Mouse (Mus musculus): ENCODE results near the gene 1700011L22Rik. TPM values are rescaled to one million over a fixed set of nuclear protein-coding genes. Genes with fewer than 3 reads are reported as not detected.

1700011L22Rik gene
- not detected in 2 replicates for polyA plus RNA-seq (2014; fragmentation: Nextera tagmentation; extraction: Ambion mirVana)

GRCm38 (mm10) chr8:79248470-79248869 is at the start of gene 1700011L22Rik:
1700011L22Rik (minus strand) TSS chr8:79248570.
- H3K4me1 ChIP-seq (ENCODE audit: control insufficient read depth, insufficient read depth, low read length): no peaks in the 10 kb centered on the region
- H3K36me3 ChIP-seq (ENCODE audit: control insufficient read depth, insufficient read depth, low read length): no peaks in the 10 kb centered on the region
- H3K9me3 ChIP-seq (ENCODE audit: control insufficient read depth, low read length): no peaks in the 10 kb centered on the region
- no peaks in the 10 kb centered on the region for H3K27me3 ChIP-seq (ENCODE audit: control insufficient read depth, insufficient read depth, low read length)
- H3K27ac ChIP-seq (ENCODE audit: low read depth, low read length): no peak within 1 kb of the TSS
- WGBS: 52% methylated on average over 6 of the region's 6 CpGs
- no peak within 1 kb of the TSS for H3K9ac ChIP-seq (replicated peaks; ENCODE audit: low read depth, low read length)
- H3K4me2 ChIP-seq (ENCODE audit: low read depth, low read length): no peak within 1 kb of the TSS
- no peak within 1 kb of the TSS for H3K4me3 ChIP-seq (ENCODE audit: low read depth, low read length)
- no peak for ATAC-seq (ENCODE audit: low read depth)

GRCm38 (mm10) chr8:79297763-79298162 is 49.4 kb upstream of the 1700011L22Rik start:
- H3K4me3 ChIP-seq (ENCODE audit: low read depth, low read length): no peak overlapping the region
- H3K4me1 ChIP-seq (ENCODE audit: control insufficient read depth, insufficient read depth, low read length): peaks cover 11% of the 10 kb centered on the region
- 30% methylated on average over 3 of the region's 3 CpGs for WGBS
- no peaks in the 10 kb centered on the region for H3K27me3 ChIP-seq (ENCODE audit: control insufficient read depth, insufficient read depth, low read length)
- H3K36me3 ChIP-seq (ENCODE audit: control insufficient read depth, insufficient read depth, low read length): no peaks in the 10 kb centered on the region
- no peak for ATAC-seq (ENCODE audit: low read depth)
- no peaks in the 10 kb centered on the region for H3K9me3 ChIP-seq (ENCODE audit: control insufficient read depth, low read length)
- H3K4me2 ChIP-seq (ENCODE audit: low read depth, low read length): no peak overlapping the region
- H3K27ac ChIP-seq (ENCODE audit: low read depth, low read length): no peak overlapping the region
- no peak overlapping the region for H3K9ac ChIP-seq (replicated peaks; ENCODE audit: low read depth, low read length)

- Histone ChIP-seq H3K4me3 (ENCODE audit: low read depth, low read length) (peak overlapping the region; percentile 62), H3K27me3 (ENCODE audit: control insufficient read depth, insufficient read depth, low read length) (no peaks in the 10 kb centered on the region), H3K36me3 (ENCODE audit: control insufficient read depth, insufficient read depth, low read length) (no peaks in the 10 kb centered on the region), H3K9me3 (ENCODE audit: control insufficient read depth, low read length) (no peaks in the 10 kb centered on the region), H3K4me2 (ENCODE audit: low read depth, low read length) (peak overlapping the region; percentile 89), H3K9ac (replicated peaks; ENCODE audit: low read depth, low read length) (peak overlapping the region; percentile 73), H3K4me1 (ENCODE audit: control insufficient read depth, insufficient read depth, low read length) (peaks cover 13% of the 10 kb centered on the region), H3K27ac (ENCODE audit: low read depth, low read length) (peak overlapping the region; percentile 92; the same call in 1 of the 2 replicates)
- WGBS: 16% methylated on average over 18 of the region's 18 CpGs
- peak; percentile 42; the same call in 1 of the 2 replicates for ATAC-seq (ENCODE audit: low read depth)
These were observed 47.1 kb upstream of the 1700011L22Rik start for GRCm38 (mm10) chr8:79295276-79296105.

GRCm38 (mm10) chr8:79294610-79295275 is 46.4 kb upstream of the 1700011L22Rik start, which contains the start of gene Mmaa:
Mmaa (minus strand) TSS chr8:79294937.
- WGBS: under 1% methylated on average over 63 of the region's 74 CpGs
- Histone ChIP-seq H3K27ac (ENCODE audit: low read depth, low read length) (peak within 1 kb of the TSS; percentile 92), H3K27me3 (ENCODE audit: control insufficient read depth, insufficient read depth, low read length) (no peaks in the 10 kb centered on the region), H3K4me3 (ENCODE audit: low read depth, low read length) (peak within 1 kb of the TSS; percentile 62), H3K4me2 (ENCODE audit: low read depth, low read length) (peak within 1 kb of the TSS; percentile 89), H3K4me1 (ENCODE audit: control insufficient read depth, insufficient read depth, low read length) (peaks cover 13% of the 10 kb centered on the region), H3K9ac (replicated peaks; ENCODE audit: low read depth, low read length) (peak within 1 kb of the TSS; percentile 73), H3K36me3 (ENCODE audit: control insufficient read depth, insufficient read depth, low read length) (no peaks in the 10 kb centered on the region), H3K9me3 (ENCODE audit: control insufficient read depth, low read length) (no peaks in the 10 kb centered on the region)
- peak; percentile 98 for ATAC-seq (ENCODE audit: low read depth)

- peaks cover 13% of the 10 kb centered on the region for H3K4me1 ChIP-seq (ENCODE audit: control insufficient read depth, insufficient read depth, low read length)
- H3K9ac ChIP-seq (replicated peaks; ENCODE audit: low read depth, low read length): peak overlapping the region; percentile 73; the same call in 1 of the 2 replicates
- no peaks in the 10 kb centered on the region for H3K27me3 ChIP-seq (ENCODE audit: control insufficient read depth, insufficient read depth, low read length)
- no peak for ATAC-seq (ENCODE audit: low read depth)
- no peaks in the 10 kb centered on the region for H3K9me3 ChIP-seq (ENCODE audit: control insufficient read depth, low read length)
- H3K4me2 ChIP-seq (ENCODE audit: low read depth, low read length): peak overlapping the region; percentile 89
- WGBS: 59% methylated on average over 3 of the region's 3 CpGs
- no peak overlapping the region for H3K27ac ChIP-seq (ENCODE audit: low read depth, low read length)
- H3K36me3 ChIP-seq (ENCODE audit: control insufficient read depth, insufficient read depth, low read length): no peaks in the 10 kb centered on the region
- peak overlapping the region; percentile 62 for H3K4me3 ChIP-seq (ENCODE audit: low read depth, low read length)
These were observed 45.5 kb upstream of the 1700011L22Rik start for GRCm38 (mm10) chr8:79293841-79294240.

- Histone ChIP-seq H3K36me3 (ENCODE audit: control insufficient read depth, insufficient read depth, low read length) (no peaks in the 10 kb centered on the region), H3K27me3 (ENCODE audit: control insufficient read depth, insufficient read depth, low read length) (no peaks in the 10 kb centered on the region), H3K4me1 (ENCODE audit: control insufficient read depth, insufficient read depth, low read length) (peaks cover 13% of the 10 kb centered on the region), H3K9me3 (ENCODE audit: control insufficient read depth, low read length) (no peaks in the 10 kb centered on the region), H3K27ac (ENCODE audit: low read depth, low read length) (no peak overlapping the region), H3K9ac (replicated peaks; ENCODE audit: low read depth, low read length) (no peak overlapping the region), H3K4me3 (ENCODE audit: low read depth, low read length) (no peak overlapping the region), H3K4me2 (ENCODE audit: low read depth, low read length) (no peak overlapping the region)
- no peak for ATAC-seq (ENCODE audit: low read depth)
- 89% methylated on average over 3 of the region's 3 CpGs for WGBS
These were observed 44.4 kb upstream of the 1700011L22Rik start for GRCm38 (mm10) chr8:79292712-79293264.

GRCm38 (mm10) chr8:79289592-79289991 is 41.2 kb upstream of the 1700011L22Rik start:
- H3K27me3 ChIP-seq (ENCODE audit: control insufficient read depth, insufficient read depth, low read length): no peaks in the 10 kb centered on the region
- no peak for ATAC-seq (ENCODE audit: low read depth)
- H3K4me3 ChIP-seq (ENCODE audit: low read depth, low read length): no peak overlapping the region
- H3K4me2 ChIP-seq (ENCODE audit: low read depth, low read length): no peak overlapping the region
- H3K27ac ChIP-seq (ENCODE audit: low read depth, low read length): no peak overlapping the region
- no peak overlapping the region for H3K9ac ChIP-seq (replicated peaks; ENCODE audit: low read depth, low read length)
- WGBS: 73% methylated on average over 5 of the region's 5 CpGs
- H3K9me3 ChIP-seq (ENCODE audit: control insufficient read depth, low read length): no peaks in the 10 kb centered on the region
- H3K4me1 ChIP-seq (ENCODE audit: control insufficient read depth, insufficient read depth, low read length): peaks cover 13% of the 10 kb centered on the region
- no peaks in the 10 kb centered on the region for H3K36me3 ChIP-seq (ENCODE audit: control insufficient read depth, insufficient read depth, low read length)

- Histone ChIP-seq H3K9me3 (ENCODE audit: control insufficient read depth, low read length) (no peaks in the 10 kb centered on the region), H3K4me2 (ENCODE audit: low read depth, low read length) (no peak overlapping the region), H3K4me3 (ENCODE audit: low read depth, low read length) (no peak overlapping the region), H3K27ac (ENCODE audit: low read depth, low read length) (no peak overlapping the region), H3K27me3 (ENCODE audit: control insufficient read depth, insufficient read depth, low read length) (no peaks in the 10 kb centered on the region), H3K9ac (replicated peaks; ENCODE audit: low read depth, low read length) (no peak overlapping the region), H3K4me1 (ENCODE audit: control insufficient read depth, insufficient read depth, low read length) (peaks cover 10% of the 10 kb centered on the region), H3K36me3 (ENCODE audit: control insufficient read depth, insufficient read depth, low read length) (no peaks in the 10 kb centered on the region)
- ATAC-seq (ENCODE audit: low read depth): no peak
- WGBS: 76% methylated on average over 2 of the region's 2 CpGs
These were observed 40.3 kb upstream of the 1700011L22Rik start for GRCm38 (mm10) chr8:79288681-79289080.

Data from neural tube, embryonic 14.5 days (tissue).